Mouse (Mus musculus) spleen, adult 2 months (tissue): Measurements from ENCODE around the gene Frmpd1. TPM values are rescaled to one million over a fixed set of nuclear protein-coding genes. Genes with fewer than 3 reads are reported as not detected.

Experiments
- DNase-seq, 2 experiments: peaks; one replicate each; pipeline versions ENCODE4 v3.0.0 to v3.0.0-alpha.2; 2012 to 2021; ENCODE audit warnings: low spot score in 2 of 2, low read depth in 1 of 2
- H3K27ac ChIP-seq: fragments of 200-500 bp; 2 replicates; pipeline ENCODE4 v1.5.1; 2012; ENCODE audit warnings: low read length, inconsistent platforms; ENCODE audit not compliant: insufficient read depth
- H3K27me3 ChIP-seq: fragments of 200-500 bp; 2 replicates; pipeline ENCODE4 v1.6.1; 2012; ENCODE audit warnings: mild to moderate bottlenecking, moderate library complexity, low read length, inconsistent platforms; ENCODE audit not compliant: control insufficient read depth, insufficient read depth
- H3K36me3 ChIP-seq: fragments of 200-500 bp; 2 replicates; pipeline ENCODE4 v1.6.1; 2012; ENCODE audit warnings: mild to moderate bottlenecking, low read length, inconsistent platforms; ENCODE audit not compliant: control insufficient read depth, insufficient read depth
- H3K4me1 ChIP-seq: fragments of 200-500 bp; 2 replicates; pipeline ENCODE4 v1.6.1; 2011; ENCODE audit warnings: inconsistent platforms; ENCODE audit not compliant: control insufficient read depth, insufficient read depth, insufficient read length
- H3K4me3 ChIP-seq: fragments of 200-500 bp; 2 replicates; pipeline ENCODE4 v1.5.1; 2011; ENCODE audit warnings: mild to moderate bottlenecking, inconsistent platforms; ENCODE audit not compliant: insufficient read depth, insufficient read length; ENCODE audit errors: extremely low read depth
- CTCF ChIP-seq: fragments of 200-500 bp; IDR thresholded peaks from 2 replicates; pipeline ENCODE4 v1.5.1; 2011; ENCODE audit warnings: mild to moderate bottlenecking, inconsistent platforms; ENCODE audit not compliant: insufficient read depth, insufficient read length, insufficient replicate concordance; ENCODE audit errors: extremely low read depth
- POLR2A ChIP-seq: fragments of 200-500 bp; IDR thresholded peaks from 2 replicates; pipeline ENCODE4 v1.6.1; 2011; ENCODE audit warnings: low read depth, low read length, inconsistent platforms
- WGBS: fragments of 180-500 bp; shearing (Covaris S2); methylation state at CpG from one replicate; pipeline ENCODE4 v1.1.7; 2018; 5-methylcytosine and 5-hydroxymethylcytosine counted together
- polyA plus RNA-seq: library from polyadenylated mRNA; depleted of rRNA; stranded (reverse); fragments of >200 nt; gene quantifications from 2 replicates; pipeline ENCODE4 v1.2.3, GENCODE M21; 2012

The Frmpd1 gene
- polyA plus RNA-seq, 1 experiment: 0.05 TPM

DNA sequence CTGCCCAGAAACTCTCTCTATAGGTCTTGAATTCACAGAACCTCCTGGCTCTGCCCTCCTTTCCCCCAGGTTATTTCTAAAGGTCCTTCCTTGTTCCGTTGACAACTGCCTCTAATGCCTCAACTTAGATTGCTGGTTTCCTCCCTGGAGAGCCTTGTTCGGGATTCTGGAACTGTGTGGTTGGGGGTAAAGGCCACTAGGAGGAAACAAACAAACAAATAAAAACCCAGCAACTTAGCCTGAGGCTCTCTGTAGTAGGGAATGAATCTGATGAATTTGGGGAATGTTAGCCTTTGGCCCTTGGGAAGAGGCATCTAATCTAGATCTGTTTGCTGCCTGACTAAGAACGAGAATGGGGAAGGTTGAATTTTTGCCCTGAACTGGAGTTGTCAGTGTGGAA, 13.6 kb downstream of the Frmpd1 start:
- no peak overlapping the region for H3K4me3 ChIP-seq
- 73% methylated on average over 3 of the region's 3 CpGs for WGBS
- H3K36me3 ChIP-seq: no peaks in the 10 kb centered on the region
- TF ChIP-seq POLR2A (no peak), CTCF (no peak)
- no peak overlapping the region for H3K27ac ChIP-seq
- H3K4me1 ChIP-seq: no peaks in the 10 kb centered on the region
- no peak for DNase-seq
- H3K27me3 ChIP-seq: no peaks in the 10 kb centered on the region

DNA sequence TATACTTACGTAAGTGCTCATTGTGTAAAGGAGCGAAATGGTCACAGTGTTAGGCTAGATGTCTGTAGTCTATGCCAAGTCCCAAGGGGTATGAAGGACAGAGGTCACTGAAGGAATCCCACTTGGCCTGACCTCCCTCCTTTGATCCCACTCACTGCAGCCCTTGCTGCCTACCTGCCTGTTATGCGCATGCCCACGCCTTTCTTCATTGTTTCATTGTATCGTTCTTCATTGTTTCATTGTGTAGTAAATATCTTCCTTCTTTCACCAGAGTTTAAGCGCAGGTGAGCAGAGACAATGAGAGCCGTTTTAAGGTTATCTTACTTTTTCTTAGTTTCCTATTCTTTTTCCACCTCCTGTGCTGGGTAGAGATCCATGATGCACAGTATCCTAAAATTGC, 18.6 kb downstream of the Frmpd1 start:
- TF ChIP-seq POLR2A (no peak), CTCF (no peak)
- Histone ChIP-seq H3K4me1 (no peaks in the 10 kb centered on the region), H3K27ac (no peak overlapping the region), H3K27me3 (no peaks in the 10 kb centered on the region), H3K36me3 (no peaks in the 10 kb centered on the region), H3K4me3 (no peak overlapping the region)
- no peak for DNase-seq
- 87% methylated on average over 7 of the region's 7 CpGs for WGBS

DNA sequence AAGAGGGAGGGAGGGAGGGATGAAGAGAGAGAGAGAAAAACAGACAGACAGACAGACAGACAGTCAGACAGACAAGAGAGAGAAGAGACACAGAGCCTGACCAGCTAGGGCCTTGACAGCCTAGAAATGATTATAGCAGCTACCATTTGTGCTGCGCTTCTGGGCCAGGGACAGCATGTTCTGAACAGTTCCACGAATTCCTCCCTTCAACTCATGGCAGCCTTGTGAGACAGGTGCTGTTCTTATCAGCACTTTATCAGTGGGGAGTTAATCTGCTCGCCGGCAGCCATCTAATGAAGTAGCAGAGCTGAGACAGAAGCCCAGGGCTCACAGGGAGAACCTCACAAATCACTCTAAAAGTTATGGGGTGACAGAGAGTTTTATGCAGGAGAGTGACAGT, 22.8 kb downstream of the Frmpd1 start:
- Histone ChIP-seq H3K4me3 (no peak overlapping the region), H3K36me3 (no peaks in the 10 kb centered on the region), H3K27me3 (no peaks in the 10 kb centered on the region), H3K4me1 (no peaks in the 10 kb centered on the region), H3K27ac (no peak overlapping the region)
- 56% methylated on average over 4 of the region's 4 CpGs for WGBS
- TF ChIP-seq POLR2A (no peak), CTCF (no peak)
- no peak for DNase-seq

DNA sequence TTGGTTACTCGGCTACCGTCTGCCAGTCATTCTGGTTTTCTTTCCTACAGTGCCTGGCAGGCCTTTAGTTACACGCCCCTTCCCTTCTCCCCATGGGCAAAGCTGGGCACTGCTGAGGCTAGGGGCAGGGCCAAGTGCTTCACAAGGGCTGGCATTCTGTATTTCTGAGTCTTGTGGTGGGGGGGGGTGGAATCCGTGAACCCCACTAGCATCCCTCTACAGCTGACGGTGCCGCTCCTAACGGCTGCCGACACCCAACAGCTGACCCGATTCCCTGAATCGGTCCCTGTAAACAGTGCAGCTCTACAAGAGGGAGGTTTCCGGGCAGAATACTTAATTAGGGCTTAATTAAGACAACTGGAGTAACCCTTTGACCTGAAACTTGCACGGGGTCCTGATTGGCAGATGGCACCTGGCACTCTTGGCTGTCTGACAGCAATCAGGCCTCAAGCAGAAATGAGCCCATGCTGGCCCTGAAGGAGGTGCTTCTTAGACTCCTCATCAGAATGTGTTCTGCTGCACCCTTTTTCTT, 24.2 kb downstream of the Frmpd1 start:
- H3K27ac ChIP-seq: no peak overlapping the region

DNA sequence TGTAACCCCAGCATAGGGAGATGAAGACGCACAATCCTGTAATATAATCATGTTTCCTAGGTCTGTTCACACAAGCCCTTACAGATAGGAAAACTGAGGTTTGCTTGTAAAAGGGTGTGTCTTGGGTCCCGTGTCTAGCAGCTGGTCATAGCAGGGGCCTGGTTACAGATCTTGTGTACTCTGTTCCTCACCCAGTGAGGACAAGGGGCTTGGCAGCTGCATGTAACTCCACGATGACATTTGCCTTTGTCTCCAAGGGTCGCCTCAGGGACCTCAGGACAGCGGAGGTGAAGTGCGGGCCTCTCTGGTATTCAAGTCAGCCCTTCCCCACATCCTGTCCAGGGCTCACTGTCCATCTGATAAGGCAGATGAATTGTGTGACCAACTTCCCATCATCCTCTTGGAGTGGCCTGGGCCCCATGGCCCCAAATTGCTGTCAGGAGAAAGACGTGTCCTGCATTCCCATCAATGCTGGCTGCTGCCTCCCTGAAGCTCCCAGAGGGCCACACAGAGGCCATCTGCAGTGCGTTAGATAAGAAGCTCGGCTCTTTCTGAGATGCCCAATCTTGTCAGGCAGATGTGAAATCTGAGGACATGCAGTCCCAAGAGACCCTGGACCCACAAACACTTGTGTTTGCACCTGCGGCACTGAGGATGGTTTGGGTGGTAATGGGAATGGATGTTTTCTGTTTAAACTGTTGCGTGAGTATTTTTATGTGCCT, 27.8 kb downstream of the Frmpd1 start:
- Histone ChIP-seq H3K27me3 (no peaks in the 10 kb centered on the region), H3K27ac (no peak overlapping the region)
- WGBS: 61% methylated on average over 11 of the region's 11 CpGs

More for the DNA sequence above, 24.2 kb downstream of the Frmpd1 start:
- Histone ChIP-seq H3K4me1 (no peaks in the 10 kb centered on the region), H3K4me3 (no peak overlapping the region), H3K27me3 (no peaks in the 10 kb centered on the region), H3K36me3 (no peaks in the 10 kb centered on the region)
- TF ChIP-seq CTCF: no peak
- TF ChIP-seq POLR2A: no peak
- no peak for DNase-seq
- WGBS: 77% methylated on average over 12 of the region's 12 CpGs

DNA sequence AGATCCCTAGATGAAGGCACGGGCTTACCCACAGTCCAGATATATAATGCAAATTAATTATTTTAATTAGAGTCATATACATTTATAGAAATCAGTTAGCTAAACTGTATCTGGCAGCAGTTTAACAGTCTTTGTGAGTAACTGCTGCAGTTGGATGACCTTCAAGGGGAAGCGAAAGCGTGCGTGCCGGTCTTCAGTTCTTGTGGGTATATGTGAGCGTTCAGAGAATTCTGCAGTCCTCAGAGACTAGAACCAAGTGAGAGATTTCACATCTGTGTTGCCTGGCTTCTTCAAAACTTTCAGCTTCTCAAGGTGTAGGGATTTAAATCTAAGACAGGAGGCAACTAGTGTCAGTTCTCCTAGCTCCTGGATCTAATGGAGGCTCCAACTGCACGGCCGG, 35.3 kb downstream of the Frmpd1 start:
- no peak overlapping the region for H3K27ac ChIP-seq
- 54% methylated on average over 8 of the region's 8 CpGs for WGBS

More for the DNA sequence above, 27.8 kb downstream of the Frmpd1 start:
- TF ChIP-seq POLR2A (no peak), CTCF (no peak)
- H3K4me3 ChIP-seq: no peak overlapping the region
- no peaks in the 10 kb centered on the region for H3K36me3 ChIP-seq
- H3K4me1 ChIP-seq: no peaks in the 10 kb centered on the region
- no peak for DNase-seq

DNA sequence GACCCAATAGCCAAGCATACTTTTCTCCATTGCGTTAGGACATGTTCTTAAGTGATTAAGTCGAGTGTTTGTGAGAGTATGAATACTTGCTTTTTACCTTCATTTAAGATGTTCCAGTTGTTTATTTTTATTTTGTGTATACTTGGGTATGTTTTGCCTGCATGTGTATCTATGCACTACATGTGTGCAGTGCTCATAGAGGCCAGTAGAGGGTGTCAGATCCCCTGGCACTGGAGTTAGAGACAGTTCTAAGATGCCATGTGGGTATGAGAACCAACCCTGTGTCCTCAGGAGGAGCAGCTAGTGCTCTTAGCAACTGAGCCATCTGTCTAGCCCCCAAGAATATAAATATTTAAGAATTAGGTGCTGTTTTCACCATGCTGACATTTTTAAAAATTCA, 37.7 kb downstream of the Frmpd1 start:
- no peaks in the 10 kb centered on the region; the same call in 1 of the 2 replicates for H3K4me1 ChIP-seq
- 91% methylated on average over 2 of the region's 2 CpGs for WGBS
- no peak overlapping the region for H3K4me3 ChIP-seq
- H3K27me3 ChIP-seq: no peaks in the 10 kb centered on the region
- TF ChIP-seq POLR2A (no peak), CTCF (no peak)
- no peak overlapping the region for H3K27ac ChIP-seq
- DNase-seq: no peak
- H3K36me3 ChIP-seq: no peaks in the 10 kb centered on the region

More for the DNA sequence above, 35.3 kb downstream of the Frmpd1 start:
- H3K27me3 ChIP-seq: no peaks in the 10 kb centered on the region
- no peak overlapping the region for H3K4me3 ChIP-seq
- TF ChIP-seq CTCF: no peak
- no peaks in the 10 kb centered on the region for H3K36me3 ChIP-seq
- H3K4me1 ChIP-seq: no peaks in the 10 kb centered on the region; the same call in 1 of the 2 replicates
- DNase-seq: peak; percentile 4 to 13
